Mouse (Mus musculus) liver, embryonic 15.5 days (tissue): ENCODE data around the gene Rgs13. TPM values are rescaled to one million over a fixed set of nuclear protein-coding genes. Genes with fewer than 3 reads are reported as not detected.

Source experiments
- ATAC-seq: fragments of 200-750 bp; cut with Nextera tagmentation; 2 replicates; pipeline ENCODE4 v1.8.0; 2017; ENCODE audit warnings: moderate number of reproducible peaks, mild to moderate bottlenecking, moderate library complexity; ENCODE audit not compliant: insufficient read depth
- H3K27ac ChIP-seq: fragments of 300-500 bp; sonication (generic); replicated peaks from 2 replicates; pipeline ENCODE4 v1.5.1; 2015; ENCODE audit warnings: mild to moderate bottlenecking, inconsistent platforms
- H3K27me3 ChIP-seq: fragments of 300-500 bp; sonication (generic); 2 replicates; pipeline ENCODE4 v1.6.1; 2015; ENCODE audit warnings: mild to moderate bottlenecking, inconsistent platforms
- H3K36me3 ChIP-seq: fragments of 300-500 bp; sonication (generic); replicated peaks from 2 replicates; pipeline ENCODE4 v1.6.1; 2015; ENCODE audit warnings: moderate library complexity, mild to moderate bottlenecking, inconsistent platforms
- H3K4me1 ChIP-seq: fragments of 300-500 bp; sonication (generic); replicated peaks from 2 replicates; pipeline ENCODE4 v1.6.1; 2015; ENCODE audit warnings: inconsistent platforms
- H3K4me2 ChIP-seq: fragments of 300-500 bp; sonication (generic); 2 replicates; pipeline ENCODE4 v1.6.1; 2015; ENCODE audit warnings: moderate library complexity, mild to moderate bottlenecking, inconsistent platforms
- H3K4me3 ChIP-seq: fragments of 300-500 bp; sonication (generic); replicated peaks from 2 replicates; pipeline ENCODE4 v1.5.1; 2015; ENCODE audit warnings: mild to moderate bottlenecking, inconsistent platforms
- H3K9ac ChIP-seq: fragments of 300-500 bp; sonication (generic); 2 replicates; pipeline ENCODE4 v1.6.1; 2015; ENCODE audit warnings: moderate library complexity, mild to moderate bottlenecking, inconsistent platforms
- H3K9me3 ChIP-seq: fragments of 300-500 bp; sonication (generic); replicated peaks from 2 replicates; pipeline ENCODE4 v1.6.1; 2016; ENCODE audit warnings: inconsistent platforms
- WGBS: fragments of 180-500 bp; shearing (Covaris S2); methylation state at CpG from one replicate; pipeline ENCODE4 v1.1.7; 2015; ENCODE audit warnings: mixed read lengths; ENCODE audit not compliant: insufficient replicate concordance; 5-methylcytosine and 5-hydroxymethylcytosine counted together
- polyA plus RNA-seq: library from polyadenylated mRNA; unstranded; fragments of >200 nt; fragmentation: Nextera tagmentation; extraction: Ambion mirVana; gene quantifications from 2 replicates; pipeline ENCODE4 v1.2.1, GENCODE M21; 2015

Rgs13 gene
- polyA plus RNA-seq, 1 experiment from 2014 or later: not detected

- no peak for ATAC-seq
- no peaks in the 10 kb centered on the region for H3K9me3 ChIP-seq
Observed at GRCm38 (mm10) chr1:144183622-144184021, 6.5 kb upstream of the Rgs13 start.

GRCm38 (mm10) chr1:144179559-144179958 lies 2.4 kb upstream of the Rgs13 start:
- Histone ChIP-seq H3K4me3 (no peak overlapping the region), H3K36me3 (no peaks in the 10 kb centered on the region), H3K4me2 (no peak overlapping the region), H3K9ac (no peak overlapping the region), H3K4me1 (no peaks in the 10 kb centered on the region), H3K9me3 (no peaks in the 10 kb centered on the region), H3K27ac (no peak overlapping the region), H3K27me3 (no peaks in the 10 kb centered on the region)
- ATAC-seq: no peak
- WGBS: 69% methylated on average over 4 of the region's 4 CpGs

More at GRCm38 (mm10) chr1:144183622-144184021, 6.5 kb upstream of the Rgs13 start:
- Histone ChIP-seq H3K36me3 (no peaks in the 10 kb centered on the region), H3K4me1 (no peaks in the 10 kb centered on the region), H3K27ac (no peak overlapping the region), H3K9ac (no peak overlapping the region), H3K4me3 (no peak overlapping the region), H3K27me3 (no peaks in the 10 kb centered on the region), H3K4me2 (no peak overlapping the region)

- H3K4me3 ChIP-seq: no peak overlapping the region
- no peak overlapping the region for H3K9ac ChIP-seq
- no peaks in the 10 kb centered on the region for H3K27me3 ChIP-seq
- no peak for ATAC-seq
- no peaks in the 10 kb centered on the region for H3K4me1 ChIP-seq
- 53% methylated on average over 9 of the region's 9 CpGs for WGBS
- no peaks in the 10 kb centered on the region for H3K36me3 ChIP-seq
- no peaks in the 10 kb centered on the region for H3K9me3 ChIP-seq
- H3K4me2 ChIP-seq: no peak overlapping the region
- H3K27ac ChIP-seq: no peak overlapping the region
Observed at GRCm38 (mm10) chr1:144178281-144178957, 1.2 kb upstream of the Rgs13 start.

GRCm38 (mm10) chr1:144177620-144178019 lies 448 bp upstream of the Rgs13 start:
- H3K9me3 ChIP-seq: no peaks in the 10 kb centered on the region
- no peak overlapping the region for H3K9ac ChIP-seq
- H3K36me3 ChIP-seq: no peaks in the 10 kb centered on the region
- H3K27ac ChIP-seq: no peak overlapping the region
- H3K4me3 ChIP-seq: no peak overlapping the region
- ATAC-seq: no peak
- H3K27me3 ChIP-seq: no peaks in the 10 kb centered on the region
- H3K4me1 ChIP-seq: no peaks in the 10 kb centered on the region
- H3K4me2 ChIP-seq: no peak overlapping the region

GRCm38 (mm10) chr1:144174760-144175159 lies 2.4 kb downstream of the Rgs13 start:
- Histone ChIP-seq H3K9ac (no peak overlapping the region), H3K27me3 (no peaks in the 10 kb centered on the region), H3K4me1 (no peaks in the 10 kb centered on the region), H3K4me3 (no peak overlapping the region), H3K36me3 (no peaks in the 10 kb centered on the region), H3K4me2 (no peak overlapping the region), H3K27ac (no peak overlapping the region), H3K9me3 (no peaks in the 10 kb centered on the region)
- no peak for ATAC-seq
- WGBS: 69% methylated on average over 6 of the region's 6 CpGs

GRCm38 (mm10) chr1:144173568-144174036 lies 3.6 kb downstream of the Rgs13 start:
- Histone ChIP-seq H3K4me1 (no peaks in the 10 kb centered on the region), H3K9ac (no peak overlapping the region), H3K4me2 (no peak overlapping the region), H3K9me3 (no peaks in the 10 kb centered on the region), H3K36me3 (no peaks in the 10 kb centered on the region), H3K27ac (no peak overlapping the region), H3K4me3 (no peak overlapping the region), H3K27me3 (no peaks in the 10 kb centered on the region)
- no peak for ATAC-seq
- 43% methylated on average over 2 of the region's 2 CpGs for WGBS

GRCm38 (mm10) chr1:144168921-144169320 lies 8.3 kb downstream of the Rgs13 start:
- H3K27ac ChIP-seq: no peak overlapping the region
- WGBS: 63% methylated on average over 4 of the region's 4 CpGs
- no peaks in the 10 kb centered on the region for H3K36me3 ChIP-seq
- H3K4me1 ChIP-seq: no peaks in the 10 kb centered on the region
- H3K4me2 ChIP-seq: no peak overlapping the region
- no peak overlapping the region for H3K9ac ChIP-seq
- no peak for ATAC-seq
- no peaks in the 10 kb centered on the region for H3K9me3 ChIP-seq
- H3K27me3 ChIP-seq: no peaks in the 10 kb centered on the region
- H3K4me3 ChIP-seq: no peak overlapping the region

- H3K27me3 ChIP-seq: no peaks in the 10 kb centered on the region
- H3K36me3 ChIP-seq: no peaks in the 10 kb centered on the region
- 52% methylated on average over 1 of the region's 1 CpGs for WGBS
- no peak overlapping the region for H3K4me2 ChIP-seq
- H3K9me3 ChIP-seq: no peaks in the 10 kb centered on the region
- no peak overlapping the region for H3K27ac ChIP-seq
- ATAC-seq: no peak
- H3K9ac ChIP-seq: no peak overlapping the region
- no peaks in the 10 kb centered on the region for H3K4me1 ChIP-seq
- H3K4me3 ChIP-seq: no peak overlapping the region
Observed at GRCm38 (mm10) chr1:144167761-144168160, 9.4 kb downstream of the Rgs13 start.

GRCm38 (mm10) chr1:144166897-144167296 lies 10.3 kb downstream of the Rgs13 start:
- Histone ChIP-seq H3K4me1 (no peaks in the 10 kb centered on the region), H3K9me3 (no peaks in the 10 kb centered on the region), H3K27me3 (no peaks in the 10 kb centered on the region), H3K27ac (no peak overlapping the region), H3K4me2 (no peak overlapping the region), H3K36me3 (no peaks in the 10 kb centered on the region), H3K4me3 (no peak overlapping the region), H3K9ac (no peak overlapping the region)
- ATAC-seq: no peak
- WGBS: 67% methylated on average over 5 of the region's 5 CpGs

GRCm38 (mm10) chr1:144166275-144166674 lies 10.9 kb downstream of the Rgs13 start:
- ATAC-seq: no peak
- Histone ChIP-seq H3K4me2 (no peak overlapping the region), H3K27ac (no peak overlapping the region), H3K9me3 (no peaks in the 10 kb centered on the region), H3K36me3 (no peaks in the 10 kb centered on the region), H3K27me3 (no peaks in the 10 kb centered on the region), H3K4me1 (no peaks in the 10 kb centered on the region), H3K4me3 (no peak overlapping the region), H3K9ac (no peak overlapping the region)
- WGBS: 54% methylated on average over 2 of the region's 2 CpGs

- no peaks in the 10 kb centered on the region for H3K36me3 ChIP-seq
- no peak overlapping the region for H3K4me3 ChIP-seq
- no peak for ATAC-seq
- 36% methylated on average over 1 of the region's 1 CpGs for WGBS
- H3K4me2 ChIP-seq: no peak overlapping the region
- no peaks in the 10 kb centered on the region for H3K9me3 ChIP-seq
- no peaks in the 10 kb centered on the region for H3K27me3 ChIP-seq
- H3K9ac ChIP-seq: no peak overlapping the region
- no peaks in the 10 kb centered on the region for H3K4me1 ChIP-seq
- no peak overlapping the region for H3K27ac ChIP-seq
Observed at GRCm38 (mm10) chr1:144152526-144152925, 24.6 kb downstream of the Rgs13 start.

GRCm38 (mm10) chr1:144152184-144152525 lies 25.0 kb downstream of the Rgs13 start:
- H3K9me3 ChIP-seq: no peaks in the 10 kb centered on the region
- H3K27me3 ChIP-seq: no peaks in the 10 kb centered on the region
- H3K27ac ChIP-seq: no peak overlapping the region
- H3K36me3 ChIP-seq: no peaks in the 10 kb centered on the region
- ATAC-seq: no peak
- H3K9ac ChIP-seq: no peak overlapping the region
- WGBS: 71% methylated on average over 1 of the region's 1 CpGs
- no peak overlapping the region for H3K4me3 ChIP-seq
- no peaks in the 10 kb centered on the region for H3K4me1 ChIP-seq
- no peak overlapping the region for H3K4me2 ChIP-seq
